Mouse (Mus musculus) heart, embryonic 15.5 days (tissue): ENCODE results near the gene Ptafr. TPM values are rescaled to one million over a fixed set of nuclear protein-coding genes. Genes with fewer than 3 reads are reported as not detected.
"Not testable (repeated sequence)": the region's sequence is repeated elsewhere in the genome, so short reads cannot be mapped to it uniquely, and the experiment has no call there.

Experiments used
- ATAC-seq: fragments of 200-750 bp; cut with Nextera tagmentation; replicated peaks from 2 replicates; pipeline ENCODE4 v1.8.0; 2017; ENCODE audit warnings: low read depth, moderate TSS enrichment; ENCODE audit not compliant: insufficient number of reproducible peaks, insufficient read depth, low FRiP score
- H3K27ac ChIP-seq: fragments of 300-500 bp; sonication (generic); 2 replicates; pipeline ENCODE4 v1.5.1; 2015; ENCODE audit warnings: mild to moderate bottlenecking, inconsistent platforms
- H3K27me3 ChIP-seq: fragments of 300-500 bp; sonication (generic); 2 replicates; pipeline ENCODE4 v1.6.1; 2015; ENCODE audit warnings: inconsistent platforms
- H3K36me3 ChIP-seq: fragments of 300-500 bp; sonication (generic); 2 replicates; pipeline ENCODE4 v1.6.1; 2015; ENCODE audit warnings: mild to moderate bottlenecking, inconsistent platforms
- H3K4me1 ChIP-seq: fragments of 300-500 bp; sonication (generic); replicated peaks from 2 replicates; pipeline ENCODE4 v1.6.1; 2015; ENCODE audit warnings: inconsistent platforms
- H3K4me2 ChIP-seq: fragments of 300-500 bp; sonication (generic); 2 replicates; pipeline ENCODE4 v1.6.1; 2015; ENCODE audit warnings: inconsistent platforms, mild to moderate bottlenecking, moderate library complexity
- H3K4me3 ChIP-seq: fragments of 300-500 bp; sonication (generic); 2 replicates; pipeline ENCODE4 v1.5.1; 2015; ENCODE audit warnings: mild to moderate bottlenecking, inconsistent platforms
- H3K9ac ChIP-seq: fragments of 300-500 bp; sonication (generic); 2 replicates; pipeline ENCODE4 v1.6.1; 2015; ENCODE audit warnings: mild to moderate bottlenecking, inconsistent platforms
- H3K9me3 ChIP-seq: fragments of 300-500 bp; sonication (generic); replicated peaks from 2 replicates; pipeline ENCODE4 v1.6.1; 2016; ENCODE audit warnings: inconsistent platforms
- WGBS: fragments of 180-500 bp; shearing (Covaris S2); methylation state at CpG from one replicate; pipeline ENCODE4 v1.1.7; 2015; ENCODE audit warnings: mixed read lengths; 5-methylcytosine and 5-hydroxymethylcytosine counted together
- polyA plus RNA-seq: library from polyadenylated mRNA; unstranded; fragments of >200 nt; fragmentation: Nextera tagmentation; extraction: Ambion mirVana; gene quantifications from 2 replicates; pipeline ENCODE4 v1.2.1, GENCODE M21; 2015

Gene Ptafr
- polyA plus RNA-seq, 1 experiment from 2014 or later, result 0.77 TPM

DNA sequence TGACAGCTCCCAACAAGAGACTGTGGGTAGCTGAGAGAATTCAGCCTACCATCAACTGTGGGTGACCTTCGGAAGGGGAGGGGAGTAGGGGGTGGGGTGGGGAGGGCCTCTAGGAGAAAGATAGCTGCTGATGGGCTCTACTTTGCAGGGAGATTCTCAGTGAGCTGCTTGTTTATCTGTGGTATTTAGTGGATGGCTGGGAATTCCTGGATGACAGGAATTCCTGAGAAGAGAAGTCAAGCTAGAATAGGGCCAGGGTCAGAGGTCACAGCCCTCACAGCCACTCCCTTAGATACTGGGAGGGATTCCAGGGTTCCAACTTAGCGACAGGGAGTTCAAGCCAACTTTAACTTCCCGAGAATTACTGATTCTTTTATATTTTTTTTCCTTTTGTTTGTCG, 30.3 kb downstream of the Ptafr start:
- no peak overlapping the region for H3K4me3 ChIP-seq
- peaks cover 9% of the 10 kb centered on the region; the same call in 1 of the 2 replicates for H3K4me1 ChIP-seq
- H3K9me3 ChIP-seq, result no peaks in the 10 kb centered on the region
- no peaks in the 10 kb centered on the region for H3K27me3 ChIP-seq
- no peak for ATAC-seq
- no peak overlapping the region for H3K4me2 ChIP-seq
- no peak overlapping the region for H3K27ac ChIP-seq
- no peaks in the 10 kb centered on the region for H3K36me3 ChIP-seq
- H3K9ac ChIP-seq, result no peak overlapping the region
- 22% methylated on average over 4 of the region's 4 CpGs for WGBS

DNA sequence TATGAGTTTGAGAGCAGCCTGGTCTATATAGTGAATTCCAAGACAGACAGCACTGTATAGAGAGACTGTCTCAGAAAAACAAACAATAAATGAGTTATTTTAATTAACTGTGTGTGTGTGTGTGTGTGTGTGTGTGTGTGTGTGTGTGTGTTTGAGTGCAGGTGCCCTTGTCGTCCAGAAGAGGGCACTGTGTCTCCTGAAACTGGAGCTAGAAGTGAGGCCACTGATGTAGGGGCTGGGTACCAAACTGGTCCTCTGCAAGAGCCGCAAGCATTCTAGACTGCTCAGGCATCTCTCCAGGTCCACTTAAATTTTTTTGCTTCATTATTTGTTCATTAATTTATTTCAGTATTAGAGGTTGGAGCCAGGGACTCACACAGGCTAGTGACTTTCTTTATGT, 35.0 kb downstream of the Ptafr start:
- Histone ChIP-seq H3K27ac (no peak overlapping the region), H3K4me2 (no peak overlapping the region), H3K27me3 (no peaks in the 10 kb centered on the region), H3K36me3 (no peaks in the 10 kb centered on the region), H3K4me3 (no peak overlapping the region), H3K9me3 (no peaks in the 10 kb centered on the region), H3K4me1 (peaks cover 8% of the 10 kb centered on the region; the same call in 1 of the 2 replicates), H3K9ac (no peak overlapping the region)
- no peak for ATAC-seq
- WGBS, result 86% methylated on average over 2 of the region's 2 CpGs

- Histone ChIP-seq H3K4me2 (no peak overlapping the region), H3K27me3 (no peaks in the 10 kb centered on the region), H3K4me3 (no peak overlapping the region), H3K4me1 (0 out of 2 replicates have a peak, but pooled peaks cover 3% of the 10 kb centered on the region), H3K9me3 (no peaks in the 10 kb centered on the region), H3K36me3 (no peaks in the 10 kb centered on the region), H3K9ac (no peak overlapping the region), H3K27ac (no peak overlapping the region)
- WGBS, result 48% methylated on average over 3 of the region's 3 CpGs
- no peak; the same call in 1 of the 2 replicates for ATAC-seq
Measured at GRCm38 (mm10) chr4:132599764-132600163, 35.9 kb downstream of the Ptafr start.

GRCm38 (mm10) chr4:132600465-132600864, 36.6 kb downstream of the Ptafr start:
- WGBS, result 74% methylated on average over 6 of the region's 6 CpGs

DNA sequence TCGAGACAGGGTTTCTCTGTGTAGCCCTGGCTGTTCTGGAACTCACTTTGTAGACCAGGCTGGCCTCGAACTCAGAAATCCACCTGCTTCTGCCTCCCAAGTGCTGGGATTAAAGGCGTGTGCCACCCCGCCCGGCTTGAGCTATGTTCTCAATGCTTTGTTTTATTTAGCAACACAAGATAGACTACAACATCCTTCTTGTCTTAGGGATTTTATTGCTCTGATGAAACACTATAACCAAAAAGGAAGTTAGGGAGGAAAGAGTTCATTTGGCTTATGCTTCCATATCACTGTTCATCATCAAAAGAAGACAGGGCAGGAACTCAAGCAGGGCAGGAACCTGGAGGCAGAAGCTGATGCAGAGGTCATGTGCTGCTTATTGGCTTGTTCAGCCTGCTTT, 37.4 kb downstream of the Ptafr start:
- not testable (repeated sequence) for H3K9ac ChIP-seq, H3K4me2 ChIP-seq, H3K27ac ChIP-seq, H3K4me1 ChIP-seq, H3K36me3 ChIP-seq, H3K9me3 ChIP-seq, H3K27me3 ChIP-seq, ATAC-seq, H3K4me3 ChIP-seq
- WGBS, result 92% methylated on average over 5 of the region's 5 CpGs

More at GRCm38 (mm10) chr4:132600465-132600864, 36.6 kb downstream of the Ptafr start:
- Histone ChIP-seq H3K9me3 (no peaks in the 10 kb centered on the region), H3K9ac (no peak overlapping the region), H3K4me2 (no peak overlapping the region), H3K27me3 (no peaks in the 10 kb centered on the region), H3K4me3 (no peak overlapping the region), H3K27ac (no peak overlapping the region), H3K36me3 (no peaks in the 10 kb centered on the region), H3K4me1 (0 out of 2 replicates have a peak, but pooled peaks cover 3% of the 10 kb centered on the region)
- ATAC-seq, result no peak

DNA sequence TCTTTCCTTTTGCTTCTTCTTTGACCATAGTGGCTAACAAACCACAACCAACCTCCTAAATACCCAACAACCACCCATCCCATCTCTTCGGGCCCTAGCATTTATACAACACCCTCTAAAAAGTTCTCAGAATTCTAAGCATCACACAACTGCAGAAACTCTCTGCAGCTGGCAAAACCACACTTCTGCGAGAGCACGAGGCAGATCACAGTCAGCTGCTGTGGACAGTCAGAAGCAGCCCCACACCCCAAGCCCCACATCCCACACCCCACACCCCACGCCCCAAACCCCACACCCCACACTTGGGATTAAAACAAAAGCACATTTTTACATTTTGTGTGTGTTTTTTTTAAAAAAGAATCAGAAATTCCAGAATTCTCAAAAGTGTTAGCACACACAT, 39.6 kb downstream of the Ptafr start:
- Histone ChIP-seq H3K4me2 (no peak overlapping the region), H3K9ac (no peak overlapping the region), H3K36me3 (no peaks in the 10 kb centered on the region), H3K4me3 (no peak overlapping the region), H3K27me3 (no peaks in the 10 kb centered on the region), H3K27ac (no peak overlapping the region), H3K9me3 (no peaks in the 10 kb centered on the region), H3K4me1 (peaks cover 9% of the 10 kb centered on the region)
- ATAC-seq, result no peak
- WGBS, result 80% methylated on average over 4 of the region's 4 CpGs

- ATAC-seq, result no peak
- peaks cover 9% of the 10 kb centered on the region for H3K4me1 ChIP-seq
- H3K9ac ChIP-seq, result no peak overlapping the region
- H3K4me3 ChIP-seq, result no peak overlapping the region
- WGBS, result 60% methylated on average over 5 of the region's 5 CpGs
- H3K27me3 ChIP-seq, result no peaks in the 10 kb centered on the region
- H3K9me3 ChIP-seq, result no peaks in the 10 kb centered on the region
- H3K4me2 ChIP-seq, result no peak overlapping the region
- H3K27ac ChIP-seq, result no peak overlapping the region
- no peaks in the 10 kb centered on the region for H3K36me3 ChIP-seq
Measured at GRCm38 (mm10) chr4:132605816-132606215, 41.9 kb downstream of the Ptafr start.

GRCm38 (mm10) chr4:132608147-132608546, 44.3 kb downstream of the Ptafr start:
- H3K27ac ChIP-seq, result peak overlapping the region; percentile 81
- 17% methylated on average over 4 of the region's 4 CpGs for WGBS
- no peaks in the 10 kb centered on the region for H3K27me3 ChIP-seq
- peaks cover 9% of the 10 kb centered on the region for H3K4me1 ChIP-seq
- ATAC-seq, result peak; percentile 76
- H3K9me3 ChIP-seq, result no peaks in the 10 kb centered on the region
- H3K36me3 ChIP-seq, result no peaks in the 10 kb centered on the region
- H3K9ac ChIP-seq, result no peak overlapping the region
- no peak overlapping the region for H3K4me2 ChIP-seq
- no peak overlapping the region for H3K4me3 ChIP-seq

DNA sequence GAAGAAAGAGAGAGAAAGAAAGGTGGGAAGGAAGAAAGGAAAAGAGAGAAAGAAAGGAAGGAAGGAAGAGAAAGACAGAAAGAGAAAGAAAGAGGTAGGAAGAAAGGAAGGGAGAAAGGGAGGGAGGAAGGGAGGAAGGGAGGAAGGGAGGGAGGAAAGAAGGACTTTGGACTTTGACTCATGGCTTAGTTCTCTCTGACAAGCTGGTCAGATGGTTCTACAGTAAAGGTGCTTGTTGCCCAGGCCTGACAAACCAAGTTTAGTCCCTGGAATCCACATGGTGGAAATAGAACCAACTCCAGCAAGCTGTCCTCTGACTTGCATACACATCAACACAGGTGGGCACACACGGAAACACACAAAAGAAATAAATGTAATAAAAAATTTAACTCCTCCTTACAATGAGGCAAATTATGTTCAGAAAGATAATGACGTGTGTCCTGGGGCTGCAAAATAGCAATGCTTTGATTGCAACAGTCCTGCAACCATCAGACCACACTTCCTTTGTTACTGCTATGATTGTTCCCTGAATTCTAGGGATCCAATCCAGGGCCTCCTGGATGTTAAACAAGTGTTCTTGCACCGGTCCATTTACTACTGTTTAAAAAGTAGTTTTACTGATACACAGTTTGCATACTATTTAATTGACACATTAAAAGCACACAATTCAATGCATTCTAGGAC, 46.6 kb downstream of the Ptafr start:
- Histone ChIP-seq H3K4me3 (no peak overlapping the region), H3K27ac (no peak overlapping the region), H3K9me3 (no peaks in the 10 kb centered on the region; the same call in 1 of the 2 replicates), H3K27me3 (no peaks in the 10 kb centered on the region), H3K4me1 (peaks cover 9% of the 10 kb centered on the region), H3K9ac (no peak overlapping the region), H3K36me3 (no peaks in the 10 kb centered on the region), H3K4me2 (no peak overlapping the region)
- 76% methylated on average over 3 of the region's 3 CpGs for WGBS
- ATAC-seq, result no peak

- Histone ChIP-seq H3K9me3 (no peaks in the 10 kb centered on the region; the same call in 1 of the 2 replicates), H3K36me3 (no peaks in the 10 kb centered on the region), H3K27me3 (no peaks in the 10 kb centered on the region), H3K9ac (no peak overlapping the region), H3K27ac (no peak overlapping the region), H3K4me3 (no peak overlapping the region), H3K4me1 (peaks cover 9% of the 10 kb centered on the region), H3K4me2 (no peak overlapping the region)
- no peak for ATAC-seq
- WGBS, result 81% methylated on average over 8 of the region's 8 CpGs
Measured at GRCm38 (mm10) chr4:132611320-132611719, 47.5 kb downstream of the Ptafr start.

- no peaks in the 10 kb centered on the region for H3K4me1 ChIP-seq
- H3K9ac ChIP-seq, result no peak overlapping the region
- H3K4me2 ChIP-seq, result no peak overlapping the region
- 87% methylated on average over 6 of the region's 6 CpGs for WGBS
- H3K9me3 ChIP-seq, result no peaks in the 10 kb centered on the region; the same call in 1 of the 2 replicates
- no peak for ATAC-seq
- no peaks in the 10 kb centered on the region for H3K36me3 ChIP-seq
- H3K27ac ChIP-seq, result no peak overlapping the region
- no peaks in the 10 kb centered on the region for H3K27me3 ChIP-seq
- H3K4me3 ChIP-seq, result no peak overlapping the region
Measured at GRCm38 (mm10) chr4:132617873-132618272, 54.0 kb downstream of the Ptafr start.

DNA sequence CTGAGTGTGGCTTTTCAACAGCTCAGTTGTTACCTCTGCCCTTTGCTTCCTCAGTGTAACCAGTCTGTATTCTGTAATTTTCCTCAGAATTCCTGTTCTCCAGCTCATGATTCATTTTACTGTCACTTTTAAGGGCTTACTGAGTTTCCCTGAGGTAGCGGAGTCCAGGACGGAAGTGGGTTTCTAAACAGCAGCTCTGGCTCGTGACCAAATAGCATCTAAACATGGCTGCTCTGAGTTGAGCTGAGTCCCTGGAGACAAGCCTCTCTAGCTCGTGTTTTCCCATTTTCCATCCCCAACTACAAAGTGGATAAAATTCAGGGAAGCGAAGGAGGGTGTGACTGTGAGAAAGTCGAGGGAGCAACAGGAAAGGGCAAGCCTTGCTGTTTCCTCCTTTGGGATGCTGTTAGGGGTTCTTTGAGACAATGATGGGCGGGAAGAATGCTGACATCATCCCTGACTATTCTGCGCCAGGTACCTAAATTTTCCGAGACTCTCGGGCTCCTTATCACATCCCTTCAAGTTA, 55.0 kb downstream of the Ptafr start:
- no peaks in the 10 kb centered on the region for H3K36me3 ChIP-seq
- H3K9me3 ChIP-seq, result no peaks in the 10 kb centered on the region; the same call in 1 of the 2 replicates
- ATAC-seq, result 0 out of 2 replicates have a peak, but pooled peaks have one; percentile 18
- WGBS, result 67% methylated on average over 10 of the region's 10 CpGs
- no peak overlapping the region for H3K4me2 ChIP-seq
- 0 out of 2 replicates have a peak overlapping the region, but pooled peaks have one; percentile 1 for H3K27ac ChIP-seq
- no peaks in the 10 kb centered on the region for H3K27me3 ChIP-seq
- no peak overlapping the region for H3K9ac ChIP-seq
- no peaks in the 10 kb centered on the region for H3K4me1 ChIP-seq
- H3K4me3 ChIP-seq, result no peak overlapping the region
